Mouse (Mus musculus) neural tube, embryonic 13.5 days (tissue): ENCODE data around the gene Copz2. TPM values are rescaled to one million over a fixed set of nuclear protein-coding genes. Genes with fewer than 3 reads are reported as not detected.
"Not testable (repeated sequence)": the region's sequence is repeated elsewhere in the genome, so short reads cannot be mapped to it uniquely, and the experiment has no call there.

Source experiments
- ATAC-seq: fragments of 200-750 bp; cut with Nextera tagmentation; 2 replicates; pipeline ENCODE4 v1.8.0; 2017; ENCODE audit warnings: low read depth, mild to moderate bottlenecking, moderate TSS enrichment, moderate library complexity
- H3K27ac ChIP-seq: fragments of 300-500 bp; sonication (generic); replicated peaks from 2 replicates; pipeline ENCODE4 v1.5.1; 2015; ENCODE audit warnings: moderate library complexity, mild to moderate bottlenecking, inconsistent platforms
- H3K27me3 ChIP-seq: fragments of 300-500 bp; sonication (generic); 2 replicates; pipeline ENCODE4 v1.6.1; 2015; ENCODE audit warnings: mild to moderate bottlenecking, inconsistent platforms
- H3K36me3 ChIP-seq: fragments of 300-500 bp; sonication (generic); 2 replicates; pipeline ENCODE4 v1.6.1; 2015; ENCODE audit warnings: mild to moderate bottlenecking, inconsistent platforms
- H3K4me1 ChIP-seq: fragments of 300-500 bp; sonication (generic); replicated peaks from 2 replicates; pipeline ENCODE4 v1.6.1; 2015; ENCODE audit warnings: inconsistent platforms
- H3K4me2 ChIP-seq: fragments of 300-500 bp; sonication (generic); 2 replicates; pipeline ENCODE4 v1.6.1; 2015; ENCODE audit warnings: inconsistent platforms, mild to moderate bottlenecking, moderate library complexity
- H3K4me3 ChIP-seq: fragments of 300-500 bp; sonication (generic); 2 replicates; pipeline ENCODE4 v1.5.1; 2015; ENCODE audit warnings: mild to moderate bottlenecking, inconsistent platforms
- H3K9ac ChIP-seq: fragments of 300-500 bp; sonication (generic); 2 replicates; pipeline ENCODE4 v1.6.1; 2015; ENCODE audit warnings: moderate library complexity, mild to moderate bottlenecking, inconsistent platforms
- H3K9me3 ChIP-seq: fragments of 300-500 bp; sonication (generic); 2 replicates; pipeline ENCODE4 v1.6.1; 2016; ENCODE audit warnings: inconsistent platforms
- WGBS: fragments of 180-500 bp; shearing (Covaris S2); methylation state at CpG from one replicate; pipeline ENCODE4 v1.1.7; 2015; 5-methylcytosine and 5-hydroxymethylcytosine counted together
- polyA plus RNA-seq: library from polyadenylated mRNA; unstranded; fragments of >200 nt; fragmentation: Nextera tagmentation; extraction: Ambion mirVana; gene quantifications from 2 replicates; pipeline ENCODE4 v1.2.1, GENCODE M21; 2015

Gene Copz2
- polyA plus RNA-seq, 1 experiment from 2014 or later = 36.6 TPM

DNA sequence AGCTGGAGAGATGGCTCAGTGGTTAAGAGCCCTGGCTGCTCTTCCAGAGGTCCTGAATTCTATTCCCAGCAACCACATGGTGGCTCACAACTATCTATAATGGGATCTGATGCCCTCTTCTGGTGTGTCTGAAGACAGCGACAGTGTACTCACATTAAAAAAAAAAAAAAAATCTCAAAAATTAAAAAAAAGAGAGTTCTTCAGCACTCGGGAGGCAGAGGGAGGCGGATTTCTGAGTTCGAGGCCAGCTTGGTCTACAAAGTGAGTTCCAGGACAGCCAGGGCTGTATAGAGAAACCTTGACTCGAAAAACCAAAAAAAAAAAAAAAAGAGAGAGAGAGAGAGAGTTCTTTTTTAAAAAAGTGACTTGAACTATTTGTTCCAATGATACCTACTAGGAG lies 525 bp upstream of the Copz2 start:
- Histone ChIP-seq H3K4me1 (peaks cover 17% of the 10 kb centered on the region), H3K4me2 (peak overlapping the region; percentile 68), H3K27me3 (peaks cover 15% of the 10 kb centered on the region), H3K4me3 (peak overlapping the region; percentile 45; the same call in 1 of the 2 replicates)
- 79% methylated on average over 5 of the region's 5 CpGs for WGBS
- H3K27ac ChIP-seq, H3K36me3 ChIP-seq, H3K9ac ChIP-seq, H3K9me3 ChIP-seq, ATAC-seq: not testable (repeated sequence)

DNA sequence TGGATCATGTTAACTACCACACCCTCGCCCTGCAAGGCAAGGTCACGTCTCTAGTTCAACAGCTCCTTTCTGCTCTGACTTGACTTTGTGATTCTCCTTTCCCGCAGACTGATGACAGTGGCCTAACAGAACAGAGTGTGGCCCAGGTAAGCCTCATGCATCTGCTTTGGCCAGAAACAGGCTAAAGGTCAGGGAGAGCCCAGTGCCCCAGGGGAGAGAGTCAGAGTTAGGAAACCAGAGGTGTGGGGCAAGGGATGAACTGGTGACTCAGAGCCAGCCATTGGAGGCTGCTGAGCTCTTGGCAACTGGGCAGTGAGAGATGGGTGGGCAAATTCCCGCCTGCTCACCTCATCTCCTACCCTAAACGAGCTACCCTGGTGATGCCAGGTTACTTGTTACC lies 7.8 kb downstream of the Copz2 start:
- no peaks in the 10 kb centered on the region for H3K9me3 ChIP-seq
- H3K4me1 ChIP-seq = peaks cover 18% of the 10 kb centered on the region
- WGBS = 86% methylated on average over 5 of the region's 5 CpGs
- ATAC-seq = no peak
- H3K4me2 ChIP-seq = no peak overlapping the region
- no peak overlapping the region for H3K27ac ChIP-seq
- no peak overlapping the region for H3K4me3 ChIP-seq
- H3K9ac ChIP-seq = no peak overlapping the region
- H3K27me3 ChIP-seq = no peaks in the 10 kb centered on the region
- H3K36me3 ChIP-seq = no peaks in the 10 kb centered on the region

GRCm38 (mm10) chr11:96859635-96860034 lies 10.0 kb downstream of the Copz2 start:
- ATAC-seq = no peak

GRCm38 (mm10) chr11:96860564-96860963 lies 10.9 kb downstream of the Copz2 start:
- no peak overlapping the region for H3K27ac ChIP-seq
- ATAC-seq = peak; percentile 37; the same call in 1 of the 2 replicates
- H3K9ac ChIP-seq = peak overlapping the region; percentile 71; the same call in 1 of the 2 replicates

More at GRCm38 (mm10) chr11:96859635-96860034, 10.0 kb downstream of the Copz2 start:
- Histone ChIP-seq H3K4me2 (no peak overlapping the region), H3K27me3 (no peaks in the 10 kb centered on the region), H3K4me1 (peaks cover 38% of the 10 kb centered on the region), H3K36me3 (no peaks in the 10 kb centered on the region), H3K27ac (no peak overlapping the region), H3K4me3 (no peak overlapping the region), H3K9ac (no peak overlapping the region), H3K9me3 (no peaks in the 10 kb centered on the region)
- 85% methylated on average over 4 of the region's 4 CpGs for WGBS

DNA sequence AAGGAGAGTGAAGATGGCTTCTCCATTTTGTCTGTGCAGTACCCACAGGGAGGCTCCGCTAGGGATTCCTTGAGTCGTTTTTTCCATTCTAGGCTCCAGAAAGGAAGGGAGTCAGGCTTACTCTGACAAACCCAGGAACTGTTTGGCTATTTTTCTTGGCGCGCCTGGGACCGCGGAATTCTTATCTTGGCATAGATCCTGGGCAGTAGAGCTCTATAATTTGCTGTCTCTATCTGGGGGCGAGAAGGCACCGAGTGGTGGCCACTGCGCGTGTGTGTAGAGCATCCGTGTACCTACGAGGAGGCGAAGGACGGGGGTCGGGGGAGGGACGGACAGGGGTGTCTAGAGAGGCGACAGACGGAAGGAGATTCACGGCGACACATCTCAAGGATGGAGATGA lies 11.8 kb downstream of the Copz2 start:
- H3K4me3 ChIP-seq = peak overlapping the region; percentile 49
- peaks cover 38% of the 10 kb centered on the region for H3K4me1 ChIP-seq
- peak; percentile 58 for ATAC-seq
- H3K36me3 ChIP-seq = no peaks in the 10 kb centered on the region
- no peaks in the 10 kb centered on the region for H3K27me3 ChIP-seq
- H3K27ac ChIP-seq = peak overlapping the region; percentile 28; the same call in 1 of the 2 replicates
- WGBS = 1% methylated on average over 20 of the region's 20 CpGs
- H3K9ac ChIP-seq = peak overlapping the region; percentile 71
- H3K9me3 ChIP-seq = no peaks in the 10 kb centered on the region
- H3K4me2 ChIP-seq = peak overlapping the region; percentile 93

More at GRCm38 (mm10) chr11:96860564-96860963, 10.9 kb downstream of the Copz2 start:
- H3K4me2 ChIP-seq = peak overlapping the region; percentile 93
- H3K27me3 ChIP-seq = no peaks in the 10 kb centered on the region
- H3K36me3 ChIP-seq = no peaks in the 10 kb centered on the region
- 0 out of 2 replicates have a peak overlapping the region, but pooled peaks have one; percentile 49 for H3K4me3 ChIP-seq
- peaks cover 38% of the 10 kb centered on the region for H3K4me1 ChIP-seq
- no peaks in the 10 kb centered on the region for H3K9me3 ChIP-seq
- 7% methylated on average over 8 of the region's 8 CpGs for WGBS

DNA sequence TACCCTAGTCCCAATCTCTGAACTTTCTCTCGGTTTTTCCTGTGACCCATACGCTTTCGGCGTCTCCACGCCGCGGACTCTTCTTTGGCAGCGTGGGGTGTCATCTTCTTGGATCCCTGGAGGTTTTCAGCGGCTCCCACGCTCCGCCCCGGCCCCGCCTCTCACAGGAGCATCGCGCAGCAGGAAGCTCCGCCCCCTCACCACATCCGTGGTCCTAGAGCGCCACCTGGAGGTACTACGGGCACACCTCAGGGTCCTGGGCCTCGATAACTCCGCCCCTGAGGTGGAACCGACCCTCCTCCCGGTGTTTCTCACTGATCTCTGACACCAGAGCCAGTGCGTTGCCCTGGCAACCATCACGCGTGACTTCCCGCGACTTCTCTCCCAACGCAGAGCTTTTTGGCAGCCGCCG lies 12.2 kb downstream of the Copz2 start:
- Histone ChIP-seq H3K27ac (peak overlapping the region; percentile 81), H3K27me3 (no peaks in the 10 kb centered on the region), H3K4me1 (peaks cover 38% of the 10 kb centered on the region), H3K9me3 (no peaks in the 10 kb centered on the region), H3K4me3 (peak overlapping the region; percentile 49), H3K4me2 (peak overlapping the region; percentile 93), H3K9ac (peak overlapping the region; percentile 71), H3K36me3 (no peaks in the 10 kb centered on the region)
- ATAC-seq = peak; percentile 90
- under 1% methylated on average over 31 of the region's 31 CpGs for WGBS

- 54% methylated on average over 12 of the region's 12 CpGs for WGBS
- Histone ChIP-seq H3K4me1 (peaks cover 41% of the 10 kb centered on the region), H3K4me2 (peak overlapping the region; percentile 93), H3K9ac (peak overlapping the region; percentile 26; the same call in 1 of the 2 replicates), H3K9me3 (no peaks in the 10 kb centered on the region), H3K4me3 (peak overlapping the region; percentile 49), H3K27ac (peak overlapping the region; percentile 81), H3K36me3 (no peaks in the 10 kb centered on the region), H3K27me3 (no peaks in the 10 kb centered on the region)
- no peak for ATAC-seq
Measured at GRCm38 (mm10) chr11:96862534-96862933, 12.9 kb downstream of the Copz2 start.

GRCm38 (mm10) chr11:96863206-96863995 lies 13.7 kb downstream of the Copz2 start:
- Histone ChIP-seq H3K4me3 (peak overlapping the region; percentile 17; the same call in 1 of the 2 replicates), H3K9ac (peak overlapping the region; percentile 61), H3K4me2 (peak overlapping the region; percentile 93), H3K4me1 (peaks cover 43% of the 10 kb centered on the region), H3K27ac (peak overlapping the region; percentile 81), H3K36me3 (no peaks in the 10 kb centered on the region), H3K27me3 (no peaks in the 10 kb centered on the region), H3K9me3 (no peaks in the 10 kb centered on the region)
- peak; percentile 54 for ATAC-seq
- 18% methylated on average over 25 of the region's 26 CpGs for WGBS

- Histone ChIP-seq H3K27me3 (no peaks in the 10 kb centered on the region), H3K9ac (no peak overlapping the region), H3K4me2 (no peak overlapping the region), H3K36me3 (no peaks in the 10 kb centered on the region), H3K4me1 (peaks cover 35% of the 10 kb centered on the region), H3K27ac (no peak overlapping the region), H3K4me3 (no peak overlapping the region), H3K9me3 (no peaks in the 10 kb centered on the region)
- ATAC-seq = peak; percentile 43; the same call in 1 of the 2 replicates
- 10% methylated on average over 5 of the region's 5 CpGs for WGBS
Measured at GRCm38 (mm10) chr11:96867149-96867548, 17.5 kb downstream of the Copz2 start.

GRCm38 (mm10) chr11:96872441-96873379 lies 23.0 kb downstream of the Copz2 start:
- Histone ChIP-seq H3K4me1 (peaks cover 61% of the 10 kb centered on the region), H3K9ac (peak overlapping the region; percentile 65), H3K4me2 (peak overlapping the region; percentile 39), H3K27me3 (no peaks in the 10 kb centered on the region), H3K4me3 (no peak overlapping the region), H3K9me3 (no peaks in the 10 kb centered on the region), H3K36me3 (no peaks in the 10 kb centered on the region), H3K27ac (peak overlapping the region; percentile 99)
- no peak for ATAC-seq
- WGBS = 2% methylated on average over 24 of the region's 24 CpGs

GRCm38 (mm10) chr11:96873601-96874140 lies 24.0 kb downstream of the Copz2 start:
- Histone ChIP-seq H3K27me3 (no peaks in the 10 kb centered on the region), H3K9me3 (no peaks in the 10 kb centered on the region), H3K4me2 (peak overlapping the region; percentile 39), H3K4me1 (peaks cover 70% of the 10 kb centered on the region), H3K4me3 (no peak overlapping the region), H3K9ac (peak overlapping the region; percentile 65), H3K27ac (peak overlapping the region; percentile 99), H3K36me3 (no peaks in the 10 kb centered on the region)
- no peak for ATAC-seq
- WGBS = 3% methylated on average over 11 of the region's 11 CpGs
